In the genomic region with DNA sequence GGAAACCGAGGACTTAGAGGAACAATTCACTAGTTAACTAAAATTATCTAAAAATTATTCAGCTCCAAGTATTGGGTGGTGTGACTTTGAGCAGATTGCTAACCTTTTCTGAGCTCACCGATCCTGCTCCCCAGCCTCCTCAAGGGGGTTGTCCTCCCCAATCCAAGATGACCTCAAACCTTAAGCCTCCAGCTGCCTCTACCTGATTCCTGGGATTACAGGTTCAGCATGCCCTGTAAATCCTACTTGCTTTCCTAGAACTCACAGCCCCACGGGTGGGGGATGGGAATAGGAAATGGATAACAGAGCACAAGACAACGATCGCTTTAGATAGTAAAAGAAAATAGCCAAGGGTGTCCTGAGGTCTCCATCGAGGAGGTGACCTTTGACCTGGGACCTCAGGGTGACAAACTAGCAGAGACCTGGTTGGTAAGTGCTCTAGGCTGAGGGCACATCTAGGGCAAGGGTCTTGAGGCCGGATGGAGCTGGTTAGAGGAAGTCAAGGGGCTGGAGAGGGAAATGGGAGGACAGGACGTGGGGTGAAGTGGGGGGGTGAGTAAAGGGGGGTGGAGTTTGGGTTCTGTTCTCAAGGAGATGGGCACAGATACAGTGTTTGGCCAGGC, we compare ENCODE assay signal across 10 mouse cellular contexts. TPM values are rescaled to one million over a fixed set of nuclear protein-coding genes. Genes with fewer than 3 reads are reported as not detected.
DNase-seq lines count a peak whose midpoint lies in the region; ATAC-seq lines count a peak whose summit lies in the region.
"Had no signal": no experiment of that assay in that cellular context is flagged by ENCODE, and none has a peak within 500 bp of the region (broad histone marks: within the 10 kb centered on the region; RNA-seq: fewer than 3 reads in every experiment).

No protein-coding gene starts in this region.

- no peaks in the 10 kb centered on the region for H3K36me3 ChIP-seq in heart, embryonic 12.5 days
- H3K36me3 ChIP-seq in embryonic facial prominence, embryonic 13.5 days, result no peaks in the 10 kb centered on the region

- H3K4me3 ChIP-seq in heart, embryonic 12.5 days, result no peak overlapping the region
- H3K4me3 ChIP-seq in embryonic facial prominence, embryonic 13.5 days, result no peak overlapping the region

- ATAC-seq in heart, embryonic 12.5 days (ENCODE audit: insufficient number of reproducible peaks, low FRiP score), result no peak; the same call in 1 of the 2 replicates
- peak; percentile 54 for ATAC-seq in embryonic facial prominence, embryonic 13.5 days (ENCODE audit: insufficient number of reproducible peaks, insufficient read depth, low FRiP score, low TSS enrichment, low read depth)

- H3K9ac ChIP-seq in heart, embryonic 12.5 days, result peak overlapping the region; percentile 41; the same call in 1 of the 2 replicates
- H3K9ac ChIP-seq in embryonic facial prominence, embryonic 13.5 days, result peak overlapping the region; percentile 49; the same call in 1 of the 2 replicates

- DNase-seq in heart, adult 8-10 months (ENCODE audit: low spot score), result no peak
- DNase-seq in kidney, adult 9 months, result peak; percentile 89
- peak; percentile 52 for DNase-seq in neural tube, embryonic 10.5 days (ENCODE audit: extremely low spot score, low spot score)
- no peak for DNase-seq in frontal cortex, postnatal 14 days (ENCODE audit: low spot score in 2 of 2)
- DNase-seq in ovary, postnatal 36 days (ENCODE audit: low spot score), result no peak
- no peak for DNase-seq in cerebellum, postnatal 14 days
- DNase-seq: thymus, postnatal 14 days had no signal

- peaks cover 58% of the 10 kb centered on the region for H3K4me1 ChIP-seq in heart, embryonic 12.5 days (replicated peaks)
- peaks cover 59% of the 10 kb centered on the region for H3K4me1 ChIP-seq in embryonic facial prominence, embryonic 13.5 days

- H3K27ac ChIP-seq in heart, embryonic 12.5 days (ENCODE audit: poor library complexity, severe bottlenecking), result peak overlapping the region; percentile 84
- H3K27ac ChIP-seq in embryonic facial prominence, embryonic 13.5 days, result peak overlapping the region; percentile 91

- H3K4me2 ChIP-seq in heart, embryonic 12.5 days, result peak overlapping the region; percentile 11; the same call in 1 of the 2 replicates
- peak overlapping the region; percentile 11; the same call in 1 of the 2 replicates for H3K4me2 ChIP-seq in embryonic facial prominence, embryonic 13.5 days

- H3K27me3 ChIP-seq in heart, embryonic 12.5 days (replicated peaks), result no peaks in the 10 kb centered on the region
- no peaks in the 10 kb centered on the region for H3K27me3 ChIP-seq in embryonic facial prominence, embryonic 13.5 days

- no peaks in the 10 kb centered on the region for H3K9me3 ChIP-seq in heart, embryonic 12.5 days (replicated peaks)
- no peaks in the 10 kb centered on the region for H3K9me3 ChIP-seq in embryonic facial prominence, embryonic 13.5 days

- 35% methylated on average over 8 of the region's 8 CpGs for WGBS in heart, embryonic 12.5 days
- WGBS in embryonic facial prominence, embryonic 13.5 days, result 21% methylated on average over 8 of the region's 8 CpGs

RNA-seq across cellular contexts. Expression of gene Id1, which starts 6.9 kb away (rescaled TPM):
- 87.7 and 90.9 TPM in 2 replicates for polyA plus RNA-seq in heart, embryonic 12.5 days (2016; fragmentation: Nextera tagmentation; extraction: Ambion mirVana)
- 10 to 100 TPM; 43.3 to 63.6 (median 58.4) TPM for total RNA-seq in heart, adult 8-10 months (2022)
- polyA plus RNA-seq in embryonic facial prominence, embryonic 13.5 days (2015; fragmentation: Nextera tagmentation; extraction: Ambion mirVana), result 179 and 189 TPM in 2 replicates

RNA-seq across cellular contexts. Expression of gene Cox4i2, which starts 24.8 kb away (rescaled TPM):
- 18.9 and 20.8 TPM in 2 replicates for polyA plus RNA-seq in heart, embryonic 12.5 days (2016; fragmentation: Nextera tagmentation; extraction: Ambion mirVana)
- total RNA-seq in heart, adult 8-10 months (2022), result 10 to 100 TPM; 10.3 to 16.2 (median 12.4) TPM
- polyA plus RNA-seq in embryonic facial prominence, embryonic 13.5 days (2015; fragmentation: Nextera tagmentation; extraction: Ambion mirVana), result 29.3 and 29.8 TPM in 2 replicates
- total RNA-seq: MEL had no signal

RNA-seq across cellular contexts. Expression of gene Mcts2, which starts 42.3 kb away (rescaled TPM):
- polyA plus RNA-seq in heart, embryonic 12.5 days (2016; fragmentation: Nextera tagmentation; extraction: Ambion mirVana), result 23.1 and 25.2 TPM in 2 replicates
- total RNA-seq in heart, adult 8-10 months (2022), result 10 to 100 TPM; 15.0 to 19.6 (median 16.6) TPM
- 37.3 and 40.7 TPM in 2 replicates for polyA plus RNA-seq in embryonic facial prominence, embryonic 13.5 days (2015; fragmentation: Nextera tagmentation; extraction: Ambion mirVana)

RNA-seq across cellular contexts. Expression of gene H13, which starts 59.9 kb away (rescaled TPM):
- polyA plus RNA-seq in heart, embryonic 12.5 days (2016; fragmentation: Nextera tagmentation; extraction: Ambion mirVana), result 87.5 and 91.9 TPM in 2 replicates
- total RNA-seq in heart, adult 8-10 months (2022), result 10 to 100 TPM; 34.4 to 36.3 (median 35.1) TPM
- polyA plus RNA-seq in embryonic facial prominence, embryonic 13.5 days (2015; fragmentation: Nextera tagmentation; extraction: Ambion mirVana), result 123 and 125 TPM in 2 replicates

Comparison
In these comparisons a context has a peak if more than half of its experiments do, and no peak if none do; other contexts are left out.
1. DNase-seq: peak in kidney, adult 9 months (single experiment) and neural tube, embryonic 10.5 days (single experiment); none in heart, adult 8-10 months (single experiment), frontal cortex, postnatal 14 days (0 of 2), ovary, postnatal 36 days (single experiment) and cerebellum, postnatal 14 days (0 of 2).